Mouse (Mus musculus): ENCODE data around the gene Stum. TPM values are rescaled to one million over a fixed set of nuclear protein-coding genes. Genes with fewer than 3 reads are reported as not detected.

Stum gene
- polyA plus RNA-seq, 1 experiment from 2014 or later = 4.3 TPM

DNA sequence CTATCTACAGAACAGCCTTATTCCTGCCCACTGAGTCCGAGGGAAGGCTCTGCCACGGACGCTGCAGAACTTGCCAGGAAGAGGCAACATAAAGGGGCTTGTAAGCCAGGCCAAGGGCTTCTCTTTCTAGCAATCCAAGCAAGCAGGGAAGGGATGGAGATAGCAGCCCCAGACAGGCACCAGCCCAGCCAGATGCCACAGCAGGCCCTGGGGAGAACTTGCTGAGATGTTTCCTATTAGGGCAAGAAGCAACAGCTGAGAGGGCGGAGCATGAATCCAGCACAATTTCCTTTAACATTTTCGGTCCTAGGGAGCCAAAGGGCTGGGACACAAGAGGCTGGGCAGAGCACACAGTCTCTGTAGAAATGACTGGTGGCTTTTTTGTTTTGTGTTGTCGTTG, 25.0 kb downstream of the Stum start:
- Histone ChIP-seq H3K27me3 (no peaks in the 10 kb centered on the region), H3K4me2 (no peak overlapping the region), H3K9me3 (no peaks in the 10 kb centered on the region), H3K36me3 (no peaks in the 10 kb centered on the region), H3K4me1 (replicated peaks) (peaks cover 30% of the 10 kb centered on the region), H3K4me3 (no peak overlapping the region), H3K27ac (0 out of 2 replicates have a peak overlapping the region, but pooled peaks have one; percentile 8), H3K9ac (0 out of 2 replicates have a peak overlapping the region, but pooled peaks have one; percentile 29)
- 52% methylated on average over 6 of the region's 6 CpGs for WGBS
- ATAC-seq (ENCODE audit: low FRiP score) = no peak

DNA sequence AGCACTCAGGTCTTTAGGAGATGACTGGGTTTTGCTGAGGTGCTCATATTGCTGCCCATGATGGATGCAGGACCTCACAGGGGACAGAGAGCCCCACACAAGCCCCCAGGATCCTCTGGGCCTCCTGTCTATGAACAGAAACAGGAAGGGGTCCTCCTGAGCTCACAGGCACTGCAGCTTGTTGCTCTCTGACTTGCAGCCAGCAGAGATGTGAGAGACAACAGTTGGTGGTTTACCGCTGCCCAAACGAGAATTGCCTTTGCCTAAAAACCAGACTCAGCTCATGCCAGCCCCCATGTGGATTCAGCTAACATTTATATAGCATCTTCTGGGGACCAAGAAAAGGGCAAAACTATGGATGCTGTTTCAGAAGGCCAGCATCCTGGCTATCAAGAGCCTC, 33.7 kb downstream of the Stum start:
- no peak for ATAC-seq (ENCODE audit: low FRiP score)
- no peak overlapping the region for H3K27ac ChIP-seq
- H3K4me1 ChIP-seq (replicated peaks) = peaks cover 8% of the 10 kb centered on the region
- no peaks in the 10 kb centered on the region for H3K9me3 ChIP-seq
- no peaks in the 10 kb centered on the region for H3K36me3 ChIP-seq
- WGBS = 74% methylated on average over 2 of the region's 2 CpGs
- H3K27me3 ChIP-seq = no peaks in the 10 kb centered on the region
- H3K4me2 ChIP-seq = no peak overlapping the region
- no peak overlapping the region for H3K4me3 ChIP-seq
- no peak overlapping the region for H3K9ac ChIP-seq

DNA sequence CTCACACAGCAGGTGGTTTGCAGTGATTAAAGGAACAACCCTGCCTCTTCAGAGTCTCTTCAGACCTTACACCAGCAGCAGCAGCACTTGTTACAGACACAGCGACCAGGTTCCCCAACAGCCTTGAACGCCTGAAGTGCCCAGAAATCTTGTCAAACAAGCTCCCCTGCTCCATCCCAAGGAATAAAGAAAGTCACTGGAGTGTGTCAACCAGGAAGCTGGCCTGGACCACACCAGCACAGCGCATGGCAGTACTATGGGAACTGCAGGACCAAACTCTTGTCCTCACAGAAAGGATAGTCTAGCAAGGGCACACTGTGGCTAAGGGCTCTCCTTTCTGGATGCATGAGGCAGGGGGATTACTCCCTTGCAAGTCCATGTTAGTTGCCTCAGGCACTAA, 38.9 kb downstream of the Stum start:
- H3K4me3 ChIP-seq = no peak overlapping the region
- H3K4me2 ChIP-seq = no peak overlapping the region
- H3K9ac ChIP-seq = no peak overlapping the region
- H3K27me3 ChIP-seq = no peaks in the 10 kb centered on the region
- no peaks in the 10 kb centered on the region for H3K9me3 ChIP-seq
- ATAC-seq (ENCODE audit: low FRiP score) = no peak
- H3K36me3 ChIP-seq = no peaks in the 10 kb centered on the region
- H3K27ac ChIP-seq = no peak overlapping the region
- WGBS = 63% methylated on average over 3 of the region's 3 CpGs
- H3K4me1 ChIP-seq (replicated peaks) = peaks cover 8% of the 10 kb centered on the region

DNA sequence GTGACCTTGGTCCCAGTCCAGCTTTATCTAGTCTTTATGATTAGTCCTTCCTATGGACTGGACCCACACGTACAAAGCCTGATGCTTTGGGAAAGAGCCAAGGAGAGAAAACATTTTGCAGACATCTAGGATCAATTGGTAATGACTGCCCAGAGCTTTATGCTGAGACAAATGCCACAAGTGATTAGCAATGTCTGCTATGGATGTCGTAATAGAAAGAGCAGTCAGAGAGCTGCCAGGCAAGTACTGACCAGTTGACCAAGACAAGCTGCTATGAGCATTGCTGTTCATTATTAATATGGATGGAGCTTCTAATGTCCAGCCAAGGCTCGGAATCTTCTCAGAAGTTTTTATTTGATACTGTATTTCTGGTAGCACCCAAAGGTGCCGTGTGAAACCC, 43.8 kb downstream of the Stum start:
- 83% methylated on average over 4 of the region's 4 CpGs for WGBS
- Histone ChIP-seq H3K4me3 (no peak overlapping the region), H3K9ac (no peak overlapping the region), H3K36me3 (no peaks in the 10 kb centered on the region), H3K4me1 (replicated peaks) (peaks cover 4% of the 10 kb centered on the region; the same call in 1 of the 2 replicates), H3K9me3 (no peaks in the 10 kb centered on the region), H3K27ac (no peak overlapping the region), H3K27me3 (peaks cover 6% of the 10 kb centered on the region; the same call in 1 of the 2 replicates), H3K4me2 (no peak overlapping the region)
- ATAC-seq (ENCODE audit: low FRiP score) = no peak

DNA sequence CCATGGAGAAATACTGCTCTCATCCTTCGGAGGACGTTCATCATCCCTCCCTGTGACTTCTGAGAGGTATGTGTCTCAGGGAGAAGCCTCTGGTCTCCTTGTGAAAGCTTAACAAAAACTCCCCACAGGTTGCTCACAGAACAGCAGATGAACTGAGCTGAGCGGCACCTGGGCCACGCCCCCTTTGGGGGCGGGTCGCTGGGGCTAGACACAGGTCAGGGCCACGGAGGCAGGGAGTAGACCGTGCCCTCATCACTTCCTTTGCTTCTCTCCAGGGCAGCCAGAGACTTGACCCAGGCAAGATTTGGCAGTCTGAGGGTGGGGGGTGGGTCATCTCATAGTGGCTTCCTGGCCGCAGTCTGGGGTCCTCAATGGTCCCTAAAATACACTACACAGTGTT, 48.4 kb downstream of the Stum start:
- H3K9ac ChIP-seq = peak overlapping the region; percentile 36; the same call in 1 of the 2 replicates
- H3K4me1 ChIP-seq (replicated peaks) = peaks cover 25% of the 10 kb centered on the region
- no peak overlapping the region for H3K27ac ChIP-seq
- no peak overlapping the region for H3K4me2 ChIP-seq
- no peak overlapping the region for H3K4me3 ChIP-seq
- H3K27me3 ChIP-seq = peaks cover 6% of the 10 kb centered on the region; the same call in 1 of the 2 replicates
- 14% methylated on average over 9 of the region's 9 CpGs for WGBS
- no peak for ATAC-seq (ENCODE audit: low FRiP score)
- H3K9me3 ChIP-seq = no peaks in the 10 kb centered on the region
- no peaks in the 10 kb centered on the region for H3K36me3 ChIP-seq

DNA sequence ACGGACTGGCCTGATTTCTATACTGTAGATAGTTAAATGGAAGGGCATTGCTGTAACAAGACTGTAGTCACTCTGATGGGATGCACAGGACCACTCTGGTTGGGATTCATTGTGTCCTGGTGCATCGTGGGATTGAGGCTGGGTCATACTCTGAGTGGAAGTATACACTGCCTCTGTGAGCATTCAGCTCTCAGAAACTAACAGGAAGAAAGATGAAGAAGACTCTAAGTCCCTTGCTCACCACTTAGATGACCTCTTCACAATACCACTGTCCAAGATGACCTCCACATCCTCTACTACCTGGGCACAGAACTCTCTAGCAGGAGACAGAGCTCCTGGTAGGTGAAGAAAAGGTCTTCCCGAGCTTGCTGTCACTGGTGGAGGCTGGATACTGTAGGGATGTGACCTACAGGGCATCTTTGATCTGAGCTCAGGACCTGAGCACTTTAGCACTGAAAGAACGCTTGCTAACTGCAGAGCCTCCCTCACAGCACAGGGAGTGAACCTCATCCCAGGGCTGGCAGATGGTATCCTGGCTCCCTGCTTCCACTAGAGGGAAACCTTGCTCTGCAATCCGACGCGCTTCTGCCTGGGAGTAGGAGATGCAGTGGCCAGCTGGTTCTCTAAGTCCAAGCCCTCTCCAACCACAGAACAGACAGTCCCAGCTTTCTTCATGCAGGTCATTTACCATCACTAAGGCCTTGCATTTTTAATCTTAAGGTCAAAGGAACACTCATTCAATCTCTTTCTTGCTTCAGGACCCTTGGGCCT, 49.3 kb downstream of the Stum start:
- ATAC-seq (ENCODE audit: low FRiP score) = peak; percentile 80
- Histone ChIP-seq H3K27ac (0 out of 2 replicates have a peak overlapping the region, but pooled peaks have one; percentile 55), H3K4me2 (no peak overlapping the region), H3K36me3 (no peaks in the 10 kb centered on the region), H3K4me1 (replicated peaks) (peaks cover 25% of the 10 kb centered on the region), H3K4me3 (no peak overlapping the region), H3K9me3 (no peaks in the 10 kb centered on the region), H3K27me3 (peaks cover 6% of the 10 kb centered on the region; the same call in 1 of the 2 replicates), H3K9ac (no peak overlapping the region)
- 20% methylated on average over 7 of the region's 7 CpGs for WGBS

DNA sequence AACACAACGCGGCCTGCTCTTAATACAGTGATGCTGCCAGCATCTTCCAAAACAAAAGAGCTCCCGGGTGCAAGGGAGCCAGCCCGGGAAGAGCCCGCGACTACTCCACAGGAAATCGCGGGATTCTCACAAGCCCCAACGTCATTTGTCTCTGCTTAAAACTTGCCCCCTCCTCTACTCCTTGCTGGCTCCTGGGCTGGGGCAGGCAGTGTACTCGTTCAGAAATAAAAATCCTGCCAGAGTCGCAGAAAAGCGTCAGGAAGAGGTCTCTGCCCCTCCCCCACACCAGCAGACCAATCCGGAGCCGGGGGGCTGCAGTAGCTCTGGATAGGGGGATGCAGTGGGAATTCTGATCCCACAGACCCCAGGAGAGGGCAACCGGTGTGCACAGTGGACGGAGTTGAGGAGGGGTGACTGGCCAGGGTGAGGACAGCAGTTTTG, 50.2 kb downstream of the Stum start:
- Histone ChIP-seq H3K36me3 (no peaks in the 10 kb centered on the region), H3K9ac (peak overlapping the region; percentile 76), H3K4me3 (peak overlapping the region; percentile 39), H3K4me1 (replicated peaks) (peaks cover 27% of the 10 kb centered on the region), H3K9me3 (no peaks in the 10 kb centered on the region), H3K27me3 (peaks cover 6% of the 10 kb centered on the region; the same call in 1 of the 2 replicates), H3K4me2 (peak overlapping the region; percentile 62), H3K27ac (peak overlapping the region; percentile 55; the same call in 1 of the 2 replicates)
- ATAC-seq (ENCODE audit: low FRiP score) = peak; percentile 59
- under 1% methylated on average over 16 of the region's 16 CpGs for WGBS

DNA sequence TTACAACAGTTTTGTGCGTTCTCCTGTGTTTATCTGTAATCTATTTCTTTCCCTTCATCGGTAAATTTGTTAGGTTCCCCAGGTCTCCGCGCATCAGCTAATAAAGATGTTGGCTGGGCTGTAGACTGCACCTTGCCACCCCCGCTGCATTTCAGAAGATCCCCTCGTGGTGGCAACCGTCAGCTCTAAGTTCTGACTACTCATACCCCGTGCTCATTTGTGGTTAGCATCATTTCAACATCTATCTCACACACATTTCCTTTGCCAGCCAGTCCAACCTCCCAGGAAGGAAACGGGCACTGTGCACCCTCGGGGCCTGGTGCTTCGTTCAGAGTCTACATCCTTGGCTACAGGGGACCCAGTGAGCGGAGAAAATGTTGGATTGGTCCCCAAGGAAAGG, 51.5 kb downstream of the Stum start:
- Histone ChIP-seq H3K4me1 (replicated peaks) (peaks cover 34% of the 10 kb centered on the region), H3K27me3 (peaks cover 5% of the 10 kb centered on the region; the same call in 1 of the 2 replicates), H3K4me2 (no peak overlapping the region), H3K4me3 (no peak overlapping the region), H3K9ac (no peak overlapping the region), H3K36me3 (no peaks in the 10 kb centered on the region), H3K27ac (no peak overlapping the region), H3K9me3 (no peaks in the 10 kb centered on the region)
- 75% methylated on average over 12 of the region's 12 CpGs for WGBS
- ATAC-seq (ENCODE audit: low FRiP score) = no peak

DNA sequence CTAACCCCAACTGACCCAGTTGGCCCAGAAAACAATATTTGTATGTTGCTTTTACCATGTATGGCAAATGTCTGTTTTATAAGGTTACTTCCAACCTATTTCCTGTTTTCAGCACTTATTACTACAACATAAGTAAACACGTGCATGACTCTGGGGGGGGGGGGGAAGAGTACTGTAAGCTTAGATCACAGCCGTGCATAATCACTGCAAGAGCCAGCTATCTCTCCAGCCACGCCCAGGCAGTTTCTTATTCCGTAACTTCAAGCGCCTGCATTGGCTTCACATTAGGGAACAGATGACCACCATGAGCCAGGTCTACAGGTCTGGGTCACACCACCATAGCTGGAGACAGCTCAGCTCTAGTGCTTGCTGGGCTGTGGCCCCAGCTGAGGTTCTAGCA, 53.5 kb downstream of the Stum start:
- no peak overlapping the region for H3K4me3 ChIP-seq
- H3K27me3 ChIP-seq = 0 out of 2 replicates have a peak, but pooled peaks cover 2% of the 10 kb centered on the region
- no peaks in the 10 kb centered on the region for H3K9me3 ChIP-seq
- H3K4me1 ChIP-seq (replicated peaks) = peaks cover 33% of the 10 kb centered on the region
- WGBS = 85% methylated on average over 5 of the region's 5 CpGs
- no peaks in the 10 kb centered on the region for H3K36me3 ChIP-seq
- H3K4me2 ChIP-seq = no peak overlapping the region
- no peak overlapping the region for H3K27ac ChIP-seq
- no peak overlapping the region for H3K9ac ChIP-seq
- ATAC-seq (ENCODE audit: low FRiP score) = no peak

DNA sequence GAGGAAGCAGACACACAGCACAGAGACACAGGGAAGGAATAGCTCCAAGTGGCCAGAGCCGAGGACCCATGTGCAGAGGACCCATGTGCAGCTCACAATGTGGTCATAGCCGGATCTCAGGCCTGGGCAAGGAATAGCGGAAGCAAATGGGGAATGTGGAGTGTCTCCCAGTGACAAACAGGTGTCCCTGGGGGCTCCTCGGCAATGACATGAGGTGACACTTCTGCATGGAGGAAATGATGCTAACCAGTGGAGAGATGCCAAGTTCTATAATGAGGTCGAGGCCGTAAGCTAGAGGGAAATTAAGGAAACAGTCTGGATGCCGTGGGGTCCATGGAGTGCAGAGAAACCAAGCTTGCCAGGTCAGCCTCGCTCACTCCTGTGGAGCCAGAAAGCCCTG, 54.4 kb downstream of the Stum start:
- no peak for ATAC-seq (ENCODE audit: low FRiP score)
- no peaks in the 10 kb centered on the region for H3K9me3 ChIP-seq
- no peak overlapping the region for H3K27ac ChIP-seq
- no peak overlapping the region for H3K9ac ChIP-seq
- no peaks in the 10 kb centered on the region for H3K36me3 ChIP-seq
- H3K27me3 ChIP-seq = 0 out of 2 replicates have a peak, but pooled peaks cover 2% of the 10 kb centered on the region
- 87% methylated on average over 8 of the region's 8 CpGs for WGBS
- no peak overlapping the region for H3K4me3 ChIP-seq
- peaks cover 28% of the 10 kb centered on the region for H3K4me1 ChIP-seq (replicated peaks)
- H3K4me2 ChIP-seq = no peak overlapping the region

DNA sequence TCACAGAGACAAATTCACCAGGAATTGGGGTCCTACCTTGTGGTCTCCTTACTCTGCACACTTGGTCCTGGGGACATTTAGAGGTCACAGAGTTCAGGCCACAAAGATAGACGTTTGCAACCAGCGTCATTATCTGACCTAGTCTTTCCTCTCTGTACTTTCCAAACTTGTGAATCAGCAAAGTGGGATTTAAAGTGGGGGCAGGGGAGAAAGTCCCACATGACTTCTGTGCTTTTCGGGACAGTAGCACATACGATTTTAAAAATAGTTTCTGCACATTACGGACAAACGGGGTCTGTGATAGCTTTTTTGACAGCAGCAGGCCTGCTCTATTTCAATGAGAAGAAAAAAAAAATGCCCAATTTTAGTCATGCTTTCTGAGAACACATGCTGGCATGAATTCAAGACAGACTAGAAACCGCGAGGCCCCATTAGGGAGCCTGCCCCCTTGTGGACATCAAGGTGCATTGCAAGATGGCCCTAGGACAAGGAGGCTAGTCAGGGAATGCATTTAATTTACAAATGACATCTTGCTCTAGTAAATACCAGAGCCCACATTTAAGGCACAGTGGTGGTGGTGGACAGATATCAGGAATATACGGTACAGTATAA, 55.1 kb downstream of the Stum start:
- H3K4me2 ChIP-seq = no peak overlapping the region
- no peak for ATAC-seq (ENCODE audit: low FRiP score)
- H3K4me3 ChIP-seq = no peak overlapping the region
- no peaks in the 10 kb centered on the region for H3K36me3 ChIP-seq
- H3K27me3 ChIP-seq = 0 out of 2 replicates have a peak, but pooled peaks cover 2% of the 10 kb centered on the region
- WGBS = 36% methylated on average over 9 of the region's 9 CpGs
- H3K9me3 ChIP-seq = no peaks in the 10 kb centered on the region
- no peak overlapping the region for H3K9ac ChIP-seq
- H3K27ac ChIP-seq = no peak overlapping the region
- peaks cover 21% of the 10 kb centered on the region for H3K4me1 ChIP-seq (replicated peaks)

DNA sequence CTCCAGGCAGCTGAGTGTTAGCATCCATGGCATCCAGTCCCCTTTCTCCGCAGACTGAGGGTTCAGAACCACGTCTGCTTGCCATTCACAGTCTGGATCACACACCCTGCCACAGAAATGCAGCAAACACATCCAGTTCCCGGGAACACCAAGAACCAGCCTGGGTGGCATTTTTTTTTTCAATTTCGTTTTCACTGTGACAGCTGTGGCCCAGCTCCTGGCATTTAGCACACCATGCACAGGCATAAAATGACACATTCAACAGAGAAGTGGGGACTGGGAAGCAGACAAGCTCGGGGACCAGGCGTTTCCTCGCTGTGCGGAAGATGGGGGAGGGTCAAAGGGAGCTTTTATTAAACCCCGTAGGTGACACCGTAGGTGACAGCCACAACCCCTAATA, 55.6 kb downstream of the Stum start:
- H3K4me1 ChIP-seq (replicated peaks) = peaks cover 19% of the 10 kb centered on the region
- H3K27ac ChIP-seq = no peak overlapping the region
- H3K4me2 ChIP-seq = no peak overlapping the region
- no peaks in the 10 kb centered on the region for H3K36me3 ChIP-seq
- H3K9me3 ChIP-seq = no peaks in the 10 kb centered on the region
- WGBS = 65% methylated on average over 10 of the region's 10 CpGs
- H3K9ac ChIP-seq = no peak overlapping the region
- H3K27me3 ChIP-seq = 0 out of 2 replicates have a peak, but pooled peaks cover 2% of the 10 kb centered on the region
- no peak overlapping the region for H3K4me3 ChIP-seq
- no peak for ATAC-seq (ENCODE audit: low FRiP score)
